Mouse (Mus musculus): ENCODE data around the gene Hkdc1.
"Not testable (repeated sequence)": the region's sequence is repeated elsewhere in the genome, so short reads cannot be mapped to it uniquely, and the experiment has no call there.

The Hkdc1 gene

DNA sequence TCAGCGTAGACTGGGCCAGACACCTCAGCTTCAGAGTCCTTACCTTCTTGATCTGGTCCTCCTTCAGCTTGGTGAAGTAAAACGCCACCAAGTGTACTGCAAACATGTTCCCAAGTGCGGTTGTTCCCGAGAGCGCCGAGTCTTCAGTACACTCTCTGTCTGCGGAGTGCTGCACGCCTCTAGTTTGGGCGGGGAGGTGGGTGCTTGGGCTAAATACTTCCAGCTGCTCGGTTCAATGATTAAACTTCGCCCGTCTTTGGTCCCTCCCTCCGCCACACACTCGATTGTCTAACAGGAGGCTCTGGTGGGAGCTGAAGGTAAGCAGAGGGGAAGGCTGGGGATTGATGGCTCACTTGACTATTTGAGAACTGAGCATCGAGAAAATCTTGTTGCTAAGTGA, at the start of gene Hkdc1:
Hkdc1 (minus strand) TSS at position 237 of the 400 bp plus-strand sequence.
- in situ Hi-C loops (cut with MboI) = no loop called here

DNA sequence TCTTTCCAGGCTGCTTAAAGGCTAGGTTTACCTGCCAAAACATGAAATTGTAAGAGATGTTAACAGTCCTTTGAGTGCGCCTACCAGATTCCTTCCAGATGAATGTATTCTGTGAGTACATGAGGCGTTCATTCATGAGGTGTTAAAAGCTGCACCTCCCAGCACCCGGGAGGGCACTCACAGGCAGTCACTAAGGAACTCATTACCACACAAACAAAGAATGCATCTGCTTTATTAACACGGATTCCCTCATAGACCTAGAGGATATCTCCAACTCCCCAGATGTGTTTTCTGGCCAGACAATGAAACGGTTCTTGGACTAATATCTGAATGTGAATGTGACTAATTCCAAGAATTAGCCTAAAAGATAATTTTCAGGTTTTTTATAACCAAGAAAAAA, 48.8 kb upstream of the Hkdc1 start:
- in situ Hi-C loops (cut with MboI) = no loop called here

DNA sequence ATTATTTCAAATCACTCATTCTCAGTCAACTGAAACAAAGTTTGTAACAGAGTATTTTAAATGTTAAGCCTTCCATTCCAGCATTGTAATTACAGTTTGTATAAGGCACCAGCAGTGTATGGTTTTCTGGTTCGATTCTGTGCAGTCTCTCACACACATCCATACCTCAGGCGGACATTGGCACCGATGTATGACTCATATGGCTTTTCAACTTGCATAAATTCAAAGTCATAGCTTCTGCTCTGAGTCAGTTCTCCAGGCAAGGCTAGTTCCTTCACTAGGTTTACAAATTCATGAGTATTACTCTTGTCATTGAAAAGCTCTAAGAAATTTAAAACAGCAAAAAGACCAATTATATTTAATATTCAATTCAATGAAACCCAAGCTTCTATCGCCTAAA, 47.4 kb upstream of the Hkdc1 start:
- in situ Hi-C loops (cut with MboI) = no loop called here

DNA sequence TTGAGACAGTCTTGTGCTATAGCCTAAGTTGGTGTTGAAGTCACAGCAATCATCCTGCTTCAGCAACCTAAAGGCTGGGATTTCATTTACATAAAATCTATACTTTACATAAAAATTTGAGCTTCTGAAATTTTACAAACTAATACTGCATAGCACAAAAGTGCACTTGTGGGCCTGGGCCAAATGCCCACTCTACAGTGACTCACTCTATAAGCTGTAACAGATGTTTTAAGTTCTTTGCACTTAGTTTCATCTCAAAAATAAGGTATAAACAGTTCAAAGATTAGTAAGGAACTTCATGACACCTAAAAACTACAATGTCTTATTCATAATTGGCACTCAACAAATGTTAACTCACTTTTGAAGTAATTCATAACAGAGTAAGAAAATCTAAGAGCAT, 39.0 kb upstream of the Hkdc1 start:
- in situ Hi-C loops (cut with MboI) = no loop called here

DNA sequence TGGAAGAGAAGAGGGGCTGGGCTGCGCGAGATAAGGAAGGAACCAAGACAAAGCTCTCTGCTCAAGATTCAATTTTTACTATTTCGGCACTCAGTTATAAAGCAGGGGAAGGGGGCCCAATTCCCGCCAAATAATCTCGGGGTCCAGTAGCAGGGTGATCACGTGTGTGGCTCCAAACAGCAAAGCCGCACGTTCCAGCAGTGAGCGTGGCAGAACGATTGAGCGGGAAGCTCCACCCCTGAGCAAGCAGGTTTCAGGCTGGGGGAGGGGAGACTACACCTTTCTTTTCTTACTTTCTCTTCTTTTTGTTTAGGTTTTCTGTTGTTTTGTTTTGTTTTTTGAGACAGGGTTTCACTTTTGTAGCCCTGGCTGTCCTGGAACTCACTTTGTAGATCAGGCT, 29.7 kb upstream of the Hkdc1 start:
- in situ Hi-C loops (cut with MboI) = not testable (repeated sequence)

DNA sequence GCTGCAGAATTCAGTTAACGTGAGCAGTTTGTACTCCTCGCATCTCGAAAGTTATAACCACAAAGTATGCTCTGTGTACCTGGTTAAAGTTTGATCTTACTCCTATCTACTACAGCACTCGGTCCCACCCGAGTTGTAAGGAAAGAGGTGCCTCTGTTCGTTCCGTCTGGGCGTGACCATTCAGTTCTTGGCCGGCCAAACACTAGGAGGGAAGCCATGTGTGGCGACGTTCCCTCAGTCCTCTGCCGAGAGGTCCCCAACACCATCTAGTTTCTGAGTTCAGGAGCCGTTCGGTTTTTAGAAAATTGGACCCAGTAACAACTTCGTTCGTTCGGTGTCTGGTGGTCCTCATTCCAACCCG, 28.0 kb upstream of the Hkdc1 start:
- in situ Hi-C loops (cut with MboI) = no loop called here

DNA sequence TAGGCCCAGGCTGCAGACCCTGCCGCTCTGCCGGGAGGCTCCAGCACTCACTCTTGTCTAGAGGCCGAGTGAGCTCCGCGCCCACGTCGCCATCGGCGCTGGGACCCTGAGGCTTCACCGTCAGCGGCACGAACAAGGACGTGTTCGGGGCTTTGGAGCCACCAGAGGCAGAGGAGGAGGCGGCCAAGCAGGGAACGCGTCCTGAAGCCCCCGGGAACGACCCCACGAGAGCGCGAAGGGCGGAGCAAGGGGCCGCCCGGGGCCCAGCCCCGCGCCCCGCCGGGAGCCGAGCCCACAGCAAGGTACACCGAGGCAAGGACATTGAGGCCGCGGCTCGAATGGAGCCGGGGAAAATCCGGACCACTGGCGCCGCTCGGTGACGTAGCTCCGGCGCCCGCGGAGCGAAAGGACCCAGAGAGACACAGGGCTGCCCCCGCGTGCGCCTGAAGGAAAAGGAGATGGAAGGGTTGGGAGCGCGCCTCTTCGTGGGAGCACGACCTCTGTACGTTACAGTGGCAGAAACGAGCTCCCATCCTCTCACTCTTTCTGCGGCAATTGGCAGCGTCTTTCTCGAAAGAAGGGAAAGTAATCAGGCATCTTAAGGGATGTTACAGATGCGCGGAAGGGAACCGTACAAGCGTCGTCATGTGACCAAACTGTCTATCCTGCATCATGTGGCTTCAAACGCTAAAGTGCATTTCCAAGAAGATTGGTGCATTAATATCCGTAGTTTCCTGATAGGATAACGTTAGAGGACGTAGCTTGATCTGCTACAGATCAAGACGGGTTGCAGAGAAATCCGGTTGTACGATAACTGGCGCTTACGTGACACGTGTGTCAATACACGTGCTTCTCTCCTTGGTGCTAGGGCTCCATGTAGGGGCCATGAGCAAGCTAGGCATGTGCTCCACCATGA, 27.3 kb upstream of the Hkdc1 start, which contains the start of the genes 4930507D05Rik and Supv3l1:
4930507D05Rik (plus strand) TSS at position 126 of the 916 bp plus-strand sequence.
Supv3l1 (minus strand) TSS at position 375 of the 916 bp plus-strand sequence.
- in situ Hi-C loops (cut with MboI) = no loop called here

DNA sequence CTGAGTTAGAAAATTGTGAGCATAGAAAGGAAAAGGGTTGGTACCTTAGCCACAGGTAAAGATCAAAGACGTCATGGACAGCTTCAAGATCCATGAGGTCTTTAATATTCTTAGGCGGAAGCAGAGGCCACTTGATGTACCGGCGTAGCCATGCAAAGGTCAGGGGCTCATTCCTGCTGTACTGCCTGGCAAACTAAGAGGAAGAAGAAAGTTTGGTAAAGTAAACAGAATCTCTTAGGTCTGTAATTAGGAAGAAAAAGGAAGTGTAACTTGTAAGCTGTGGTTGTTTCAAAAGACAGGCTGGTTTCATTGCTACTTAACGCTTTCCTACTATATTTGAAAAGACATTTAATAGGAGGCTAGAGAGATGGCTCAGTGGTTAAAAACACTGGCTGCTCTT, 8.1 kb upstream of the Hkdc1 start:
- in situ Hi-C loops (cut with MboI) = no loop called here

DNA sequence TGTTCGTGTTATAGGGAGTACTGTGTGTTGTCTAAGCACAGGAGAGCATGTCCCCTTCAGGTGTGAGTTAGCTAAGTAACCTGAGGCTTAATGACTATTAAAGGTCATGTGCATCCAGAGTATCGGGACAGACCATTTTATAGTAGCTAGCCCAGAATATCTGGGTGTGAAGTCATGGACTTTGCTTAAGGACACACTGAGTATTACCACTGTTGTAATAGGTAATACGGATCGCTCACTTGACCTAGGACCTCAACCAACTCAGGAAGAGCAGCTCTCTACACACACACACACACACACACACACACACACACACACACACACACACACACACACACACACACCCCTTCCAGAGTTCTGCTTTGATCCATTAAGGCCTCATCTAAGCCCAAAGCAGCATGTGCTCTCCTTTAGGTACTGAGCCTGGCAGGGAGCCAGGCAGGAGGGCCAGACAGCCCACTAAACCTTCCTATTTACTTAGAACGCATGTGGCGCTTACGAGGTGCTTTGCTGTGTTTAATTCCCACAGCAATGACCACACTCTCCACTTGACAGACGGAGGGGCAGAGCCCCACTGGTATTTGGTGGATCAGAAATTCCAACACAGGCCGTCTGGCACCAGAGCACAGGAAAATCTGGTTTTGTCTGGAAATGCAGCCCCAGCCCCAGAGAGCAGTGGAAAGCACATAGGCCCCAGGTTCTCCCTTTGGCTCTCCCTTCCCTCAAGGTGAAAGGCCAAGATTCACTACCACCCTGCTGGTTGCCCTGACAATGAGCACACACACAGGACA, 3.0 kb upstream of the Hkdc1 start:
- in situ Hi-C loops (cut with MboI) = no loop called here

DNA sequence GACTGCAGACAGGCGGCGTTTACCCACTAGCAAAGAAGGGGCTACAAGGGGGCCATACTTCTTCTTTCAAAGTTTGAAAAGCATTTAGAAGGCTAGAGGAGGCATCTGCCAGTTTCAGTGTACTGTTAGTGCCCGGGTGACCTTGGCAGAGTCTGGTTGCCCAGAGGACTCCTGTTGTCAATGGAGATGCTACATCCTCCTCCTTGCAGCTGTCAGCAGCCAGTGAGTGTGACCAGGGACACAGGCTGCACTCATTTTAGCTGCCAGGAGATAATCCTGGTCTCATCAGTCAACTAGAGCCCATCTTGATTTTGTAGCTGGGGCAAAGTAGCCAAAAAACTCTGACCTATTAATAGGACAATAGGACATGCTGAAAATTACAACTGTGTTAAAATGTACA, 1.2 kb downstream of the Hkdc1 start:
- in situ Hi-C loops (cut with MboI) = no loop called here

DNA sequence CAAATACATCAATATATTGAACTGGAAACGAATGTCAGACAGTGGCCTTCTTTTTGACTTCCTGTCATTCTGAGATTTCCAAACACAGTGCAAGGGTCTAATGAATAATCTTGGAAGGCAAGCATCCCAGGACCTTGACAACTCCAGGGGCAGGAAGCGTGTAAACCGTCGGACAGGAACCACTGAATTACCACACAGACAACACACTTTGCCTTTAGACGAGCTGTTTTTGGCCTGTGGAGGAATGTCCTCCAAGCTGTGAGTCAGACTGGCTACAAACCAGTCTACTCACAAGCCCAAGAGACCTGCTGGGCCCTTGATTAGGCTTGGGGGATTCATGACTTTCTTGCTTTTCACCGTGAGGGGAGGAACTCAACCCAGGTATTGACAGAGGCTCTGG, 1.9 kb downstream of the Hkdc1 start:
- in situ Hi-C loops (cut with MboI) = no loop called here

DNA sequence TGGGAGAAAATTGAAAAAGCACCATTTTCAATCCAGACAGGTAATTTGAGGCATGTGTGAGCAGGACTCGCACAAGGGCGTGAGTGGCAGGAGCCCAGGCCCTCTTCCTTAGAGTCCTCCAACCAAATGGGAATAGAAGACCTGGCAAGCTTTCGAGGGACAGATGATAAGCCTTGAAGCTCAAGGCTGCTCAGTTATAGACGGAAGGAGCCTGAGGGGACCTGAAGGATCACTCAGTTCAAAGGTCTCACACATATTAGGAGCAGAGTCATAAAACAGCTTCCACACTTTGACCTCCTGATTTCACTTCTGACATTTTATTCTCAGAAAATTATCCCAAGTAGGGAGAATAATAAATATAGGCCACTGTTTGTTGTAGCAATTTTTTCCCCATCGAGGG, 2.9 kb downstream of the Hkdc1 start:
- in situ Hi-C loops (cut with MboI) = no loop called here

DNA sequence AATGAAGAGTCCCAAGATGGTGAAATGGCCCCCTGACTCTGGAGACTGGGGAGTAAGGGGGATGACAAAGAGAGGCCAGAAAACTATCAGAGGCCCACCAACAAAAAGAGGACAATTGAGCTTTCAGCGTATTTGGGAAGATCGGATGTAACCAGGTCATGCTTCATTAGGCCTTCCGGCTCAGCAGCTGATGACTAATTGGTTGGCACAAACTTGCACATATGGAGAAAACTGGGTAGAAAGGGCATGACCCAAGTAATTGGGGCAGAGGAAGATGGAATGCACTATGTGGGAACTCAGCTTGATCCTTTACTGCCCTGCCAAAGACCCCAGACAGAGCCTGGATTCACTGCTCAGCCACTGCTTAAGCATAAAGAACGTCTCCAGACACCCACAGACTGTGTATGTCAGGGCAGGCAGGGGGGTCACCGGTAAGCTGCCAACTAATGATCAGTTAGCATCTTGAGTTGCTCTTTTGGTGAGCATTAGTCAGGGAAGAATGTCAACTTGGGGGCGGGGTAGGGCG, 3.4 kb downstream of the Hkdc1 start:
- in situ Hi-C loops (cut with MboI) = no loop called here

DNA sequence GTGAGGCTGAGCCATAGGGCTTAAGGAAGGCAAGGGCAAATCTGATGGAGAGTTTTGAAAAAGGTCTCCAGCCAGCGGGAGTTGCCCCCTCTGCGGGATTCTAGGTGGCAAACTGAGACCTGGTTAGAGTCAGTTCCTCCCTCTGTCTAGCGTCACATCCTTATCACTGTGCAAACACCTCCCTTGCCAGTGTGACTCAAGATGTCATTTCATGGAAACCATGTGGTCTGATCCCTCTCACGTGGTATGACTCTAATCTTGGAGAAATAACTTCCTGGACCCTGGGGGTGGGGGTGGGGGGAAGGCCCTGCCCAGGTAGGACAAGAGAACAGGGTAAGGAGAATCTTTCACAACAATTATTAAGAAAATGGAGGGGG, 8.7 kb downstream of the Hkdc1 start:
- in situ Hi-C loops (cut with MboI) = no loop called here

DNA sequence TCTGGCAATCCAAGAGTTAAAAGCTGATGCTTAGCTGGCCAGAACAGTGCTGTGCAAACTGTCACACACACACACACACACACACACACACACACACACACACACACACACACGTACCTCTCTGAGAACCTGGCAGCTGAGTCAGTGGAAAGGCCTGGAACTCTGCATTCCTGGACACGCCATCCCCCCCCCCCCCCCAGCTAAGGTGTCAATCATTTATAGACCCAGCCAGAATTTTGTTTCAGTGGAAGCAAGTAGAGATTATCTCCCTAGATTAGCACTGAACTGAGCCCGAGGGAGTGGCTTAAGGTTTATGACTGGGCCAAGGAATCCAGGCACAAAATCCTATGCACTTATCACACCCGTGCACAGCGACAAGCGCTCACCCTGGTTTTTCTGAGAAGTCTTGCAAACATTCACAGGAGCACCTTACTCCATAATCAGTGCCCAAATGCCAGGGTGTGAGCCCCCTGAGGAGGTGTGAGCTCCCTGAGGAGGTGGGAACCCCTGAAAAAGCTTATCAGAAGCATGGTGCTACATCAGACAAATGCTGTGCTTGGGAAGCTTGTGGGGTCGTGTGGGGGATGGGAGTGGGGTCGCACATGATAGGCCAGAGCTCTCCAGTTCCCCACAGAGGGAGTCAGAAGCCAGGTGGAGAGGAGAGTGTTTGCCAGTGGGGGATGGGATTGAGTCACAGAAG, 9.2 kb downstream of the Hkdc1 start:
- in situ Hi-C loops (cut with MboI) = no loop called here

DNA sequence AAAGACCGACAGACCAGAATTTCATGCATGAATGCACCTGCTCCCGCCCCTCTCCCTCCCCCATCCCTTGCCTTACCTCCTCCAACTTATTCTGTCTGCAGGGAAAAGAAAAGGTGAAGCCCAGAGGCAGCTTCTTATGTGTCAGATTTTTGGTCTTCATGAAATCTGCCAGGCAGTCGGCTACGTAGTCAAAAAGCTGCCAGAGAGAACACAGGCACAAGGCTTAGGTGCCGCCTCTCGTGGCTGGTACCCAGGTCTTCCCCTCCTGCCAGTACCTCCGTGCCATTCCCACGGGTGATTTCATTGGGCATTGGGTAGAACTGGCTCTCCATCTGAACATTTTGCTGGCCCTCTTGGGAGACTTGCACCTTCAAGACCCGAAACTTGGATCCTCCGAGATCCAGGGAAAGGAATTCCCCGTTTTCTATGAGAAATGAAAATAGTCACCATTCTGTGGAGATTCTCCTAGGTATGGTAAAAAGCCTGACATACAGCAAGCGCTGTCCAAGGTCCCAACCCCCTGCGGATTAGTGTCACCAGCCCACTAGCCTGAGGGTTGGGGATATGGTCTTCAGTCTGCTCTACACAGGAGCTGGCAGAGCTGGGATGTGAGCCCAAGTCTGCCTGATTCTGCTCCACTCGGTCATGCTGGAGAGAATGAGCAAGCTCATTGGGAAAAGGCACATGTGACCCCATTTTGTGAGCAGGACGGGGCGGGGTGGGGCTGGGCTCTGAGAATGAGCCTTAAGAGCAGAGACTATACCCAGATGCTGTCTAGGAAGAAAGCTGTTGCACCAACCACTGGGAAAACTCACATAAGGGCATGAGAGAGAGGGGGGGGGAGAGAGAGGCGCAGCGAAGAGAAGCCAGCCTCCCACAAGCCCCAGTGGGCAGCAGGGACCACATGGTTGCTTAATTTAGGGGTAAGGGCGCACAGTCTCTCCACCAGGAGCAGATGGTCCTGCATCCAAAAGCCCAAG, 10.6 kb downstream of the Hkdc1 start:
- in situ Hi-C loops (cut with MboI) = no loop called here

DNA sequence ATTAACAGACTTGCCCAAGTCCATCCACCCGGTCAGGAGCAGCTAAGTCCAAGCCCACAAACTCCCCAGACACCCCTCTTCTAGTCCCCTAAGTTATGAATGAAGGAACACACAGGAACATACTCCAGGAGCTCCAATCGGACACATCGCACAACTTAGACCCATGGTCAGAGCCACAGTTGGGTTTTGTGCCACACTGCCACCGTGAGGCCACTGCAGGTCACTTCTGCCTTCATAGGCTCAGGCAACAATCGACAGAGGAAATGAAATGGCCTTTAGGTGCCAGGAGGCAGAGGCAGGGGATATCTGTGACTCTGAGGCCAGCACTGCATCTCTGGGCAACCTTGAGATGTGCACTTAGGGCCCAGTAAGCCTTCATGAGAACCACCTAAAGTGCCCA, 11.3 kb downstream of the Hkdc1 start:
- in situ Hi-C loops (cut with MboI) = no loop called here

DNA sequence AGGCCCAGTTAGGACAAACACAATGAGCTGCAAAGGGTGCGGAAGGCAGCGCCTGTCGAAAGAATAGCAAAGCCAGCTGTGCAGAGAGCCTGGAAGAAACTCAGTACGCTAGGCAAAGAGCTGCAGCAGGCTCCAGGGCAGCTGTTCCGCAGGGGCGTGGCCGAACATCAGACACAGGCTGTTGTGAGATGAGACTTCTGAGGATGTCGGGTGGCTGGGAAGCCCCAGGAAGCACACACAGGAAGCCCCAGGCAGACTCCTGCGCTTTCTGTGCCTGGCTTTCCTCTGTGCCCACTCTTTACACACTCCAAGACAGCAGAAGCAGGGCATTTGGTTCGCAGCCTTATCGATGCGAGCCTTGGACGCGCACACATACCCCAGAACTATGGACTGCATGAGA, 17.4 kb downstream of the Hkdc1 start:
- in situ Hi-C loops (cut with MboI) = no loop called here

DNA sequence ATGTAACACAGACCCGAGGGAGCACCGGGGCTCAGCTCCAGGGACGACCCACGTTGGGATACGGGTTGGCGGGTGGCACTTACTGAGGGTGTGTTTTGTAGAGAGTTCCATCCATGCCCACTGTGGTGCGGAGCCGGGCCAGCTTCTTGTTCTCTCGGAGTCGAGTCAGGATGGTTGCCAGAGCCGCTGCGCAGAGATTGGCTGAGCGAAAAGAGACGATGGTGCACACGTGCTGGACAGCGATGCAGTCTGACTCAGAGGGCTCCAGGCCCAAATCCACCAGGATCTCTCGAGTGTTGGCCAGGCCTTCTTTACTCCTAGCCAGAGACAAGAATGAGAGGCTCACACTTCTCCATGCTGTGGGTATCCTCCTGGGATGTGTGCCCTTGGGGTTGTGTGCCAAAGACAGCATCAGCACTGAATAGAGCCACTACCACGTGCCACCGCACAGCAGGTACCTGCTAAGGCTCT, 20.6 kb downstream of the Hkdc1 start:
- in situ Hi-C loops (cut with MboI) = no loop called here

DNA sequence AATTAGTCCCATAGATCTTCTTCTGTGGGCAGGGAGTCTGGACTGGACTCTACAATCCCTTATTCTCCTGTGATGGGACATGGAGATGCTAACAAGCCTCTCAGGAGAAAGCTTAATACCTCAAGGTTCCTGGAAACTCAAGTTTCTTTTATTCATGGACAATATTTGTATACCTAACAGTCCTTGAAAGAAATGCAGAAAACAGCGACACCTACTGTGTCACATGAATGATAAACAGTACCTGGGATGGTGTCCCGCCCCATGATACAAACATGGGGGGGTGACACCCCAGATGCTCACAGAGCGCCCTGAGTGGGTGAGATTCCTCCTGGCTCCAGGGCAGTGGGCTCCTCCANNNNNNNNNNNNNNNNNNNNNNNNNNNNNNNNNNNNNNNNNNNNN, 39.3 kb downstream of the Hkdc1 start:
- in situ Hi-C loops (cut with MboI) = no loop called here

DNA sequence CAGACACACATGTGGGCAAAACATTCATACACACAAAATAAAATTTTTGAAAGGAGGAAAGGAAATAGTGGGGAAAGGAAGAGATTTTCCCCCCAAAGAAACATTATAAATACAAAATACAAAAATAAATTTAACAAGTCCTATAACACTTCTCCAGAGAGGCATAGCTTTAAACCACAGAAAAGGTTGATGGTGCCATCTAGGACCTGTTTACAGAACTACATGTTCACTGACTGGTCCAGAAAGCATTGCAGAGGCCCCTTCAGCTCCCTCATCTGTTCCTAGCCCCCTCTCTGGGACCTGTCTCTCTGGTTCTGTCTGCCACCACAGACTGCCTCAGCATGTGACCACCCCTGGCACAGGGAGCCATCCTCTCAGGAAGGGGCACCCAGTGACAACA, 41.4 kb downstream of the Hkdc1 start:
- in situ Hi-C loops (cut with MboI) = no loop called here
